Mouse (Mus musculus) liver, adult 2 months (tissue): ENCODE data around the gene Pik3ip1.

Experiments used
- CTCF ChIP-seq: fragments of 200-500 bp; IDR thresholded peaks from 2 replicates; pipeline ENCODE4 v1.5.1; 2011; ENCODE audit warnings: low read depth, low read length, control low read depth
- POLR2A ChIP-seq: fragments of 200-500 bp; IDR thresholded peaks from 2 replicates; pipeline ENCODE4 v1.6.1; 2011; ENCODE audit warnings: low read length, control low read depth; ENCODE audit not compliant: insufficient read depth; ENCODE audit errors: extremely low read depth

DNA sequence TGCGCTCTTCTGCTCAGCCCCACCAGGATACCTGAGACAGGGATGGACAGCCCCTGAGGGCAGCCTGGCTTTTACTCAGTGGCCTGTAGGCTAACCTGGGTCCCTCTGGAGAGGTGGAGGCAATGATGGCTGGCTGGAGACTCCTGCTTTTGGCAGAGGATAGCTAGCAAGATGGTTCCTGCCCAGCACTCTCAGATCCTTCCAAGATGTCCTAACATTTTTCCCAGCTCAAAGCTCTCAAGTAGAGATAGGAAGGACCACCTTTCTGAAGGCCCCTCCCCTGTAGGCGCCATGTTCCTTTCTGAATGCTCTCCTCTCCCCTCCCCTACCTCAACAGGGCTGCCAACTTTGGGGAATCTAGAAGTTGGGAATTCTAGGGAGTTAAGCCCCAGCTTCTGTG lies 35.6 kb upstream of the Pik3ip1 start:
- TF ChIP-seq CTCF (no peak), POLR2A (no peak)
